Mouse (Mus musculus): ENCODE results near the gene C1qc.

C1qc gene

DNA sequence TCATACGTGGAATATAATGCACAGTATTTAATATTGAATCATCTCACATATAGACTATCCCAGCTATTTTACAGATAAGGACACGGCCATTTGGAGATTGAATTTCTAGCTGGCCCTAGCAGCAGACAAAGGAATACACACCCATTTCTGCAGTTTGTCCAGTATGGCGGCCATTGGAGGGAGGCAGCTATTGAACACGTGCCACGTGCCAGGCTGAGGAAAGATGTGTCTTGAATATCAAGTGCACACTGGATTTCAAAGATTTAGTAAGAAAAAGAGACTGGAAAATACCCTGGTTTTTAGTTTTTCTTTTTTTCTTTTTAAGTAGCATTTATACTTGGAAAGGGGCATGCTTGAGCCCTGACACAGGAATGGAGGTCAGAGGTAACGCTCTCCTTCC is 45.7 kb downstream of the C1qc start:
- H3K36me3 ChIP-seq (ENCODE audit: control insufficient read depth, insufficient read depth, low read length, poor library complexity, severe bottlenecking), result no peaks in the 10 kb centered on the region
- no peak for DNase-seq (ENCODE audit: low read depth, low spot score)
- no peaks in the 10 kb centered on the region for H3K27me3 ChIP-seq (ENCODE audit: control insufficient read depth, insufficient read depth, low read length, poor library complexity, severe bottlenecking)

DNA sequence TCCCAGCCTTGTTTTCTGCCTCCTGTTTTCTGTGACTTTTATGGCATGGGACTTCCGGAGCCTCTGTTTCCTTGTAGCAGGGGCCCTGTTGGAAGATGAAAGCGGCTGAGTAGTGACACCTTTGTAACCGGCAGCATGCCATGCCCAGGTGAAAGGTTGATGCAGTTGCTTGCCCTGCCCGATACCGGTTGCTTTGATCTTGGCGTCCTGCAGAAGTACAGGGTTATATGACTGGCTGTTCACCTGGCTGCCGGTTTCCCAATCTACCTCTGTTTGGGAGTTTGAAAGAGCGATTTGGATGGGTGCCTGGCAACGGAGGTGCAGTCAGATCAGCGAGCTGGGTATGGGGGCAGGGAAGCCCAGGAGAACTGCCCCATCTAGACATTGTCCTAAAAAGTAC is 50.1 kb downstream of the C1qc start:
- no peaks in the 10 kb centered on the region for H3K36me3 ChIP-seq (ENCODE audit: control insufficient read depth, insufficient read depth, low read length, poor library complexity, severe bottlenecking)
- H3K27me3 ChIP-seq (ENCODE audit: control insufficient read depth, insufficient read depth, low read length, poor library complexity, severe bottlenecking), result no peaks in the 10 kb centered on the region
- DNase-seq (ENCODE audit: low read depth, low spot score), result no peak

DNA sequence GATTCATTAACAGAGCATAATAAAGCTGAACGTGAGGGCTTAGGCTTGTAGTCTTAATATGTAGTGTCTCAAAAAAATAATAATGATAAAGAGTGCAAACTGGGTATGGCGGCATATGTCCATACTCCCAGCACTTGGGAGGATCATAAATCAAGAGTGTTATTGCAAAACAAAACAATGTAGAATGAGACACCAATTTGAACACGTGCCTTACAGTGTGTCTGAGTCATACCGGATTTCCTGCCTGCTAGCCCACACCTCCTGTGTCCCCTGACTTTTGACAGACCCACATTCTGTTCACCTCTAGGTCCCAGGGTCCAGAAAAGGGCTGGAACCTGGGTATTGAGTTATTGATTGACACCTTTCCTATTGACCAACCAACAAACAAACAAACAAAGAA is 50.8 kb downstream of the C1qc start:
- Histone ChIP-seq H3K36me3 (ENCODE audit: control insufficient read depth, insufficient read depth, low read length, poor library complexity, severe bottlenecking) (no peaks in the 10 kb centered on the region), H3K27me3 (ENCODE audit: control insufficient read depth, insufficient read depth, low read length, poor library complexity, severe bottlenecking) (no peaks in the 10 kb centered on the region)
- no peak for DNase-seq (ENCODE audit: low read depth, low spot score)

DNA sequence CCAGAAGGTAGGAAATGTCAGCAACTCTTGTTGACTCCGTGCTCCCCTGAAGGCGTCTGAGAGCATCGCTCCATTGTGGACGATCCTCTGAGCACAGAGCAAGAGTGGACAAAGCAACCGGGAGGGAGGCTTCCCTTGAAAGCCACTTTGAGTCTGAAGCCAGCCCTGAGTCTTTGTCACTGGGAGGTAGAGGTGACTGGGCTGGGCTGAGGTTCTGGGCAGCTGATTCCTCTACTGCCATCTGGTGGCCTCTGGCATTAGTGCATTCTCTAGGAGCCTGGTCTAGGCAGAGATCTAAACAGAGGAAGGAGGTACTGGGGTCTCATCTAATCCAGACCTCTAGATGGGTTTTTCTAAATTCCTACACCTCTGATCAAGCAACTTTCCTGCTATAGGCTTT is 51.8 kb downstream of the C1qc start:
- Histone ChIP-seq H3K27me3 (ENCODE audit: control insufficient read depth, insufficient read depth, low read length, poor library complexity, severe bottlenecking) (no peaks in the 10 kb centered on the region), H3K36me3 (ENCODE audit: control insufficient read depth, insufficient read depth, low read length, poor library complexity, severe bottlenecking) (no peaks in the 10 kb centered on the region)
- peak; percentile 72 for DNase-seq (ENCODE audit: low read depth, low spot score)

All from splenic B cell, adult 2 months (primary cell).